Mouse (Mus musculus) spleen, adult 2 months (tissue): Measurements from ENCODE around the gene A930017K11Rik.

Experiments used
- CTCF ChIP-seq: fragments of 200-500 bp; IDR thresholded peaks from 2 replicates; pipeline ENCODE4 v1.5.1; 2011; ENCODE audit warnings: mild to moderate bottlenecking, inconsistent platforms; ENCODE audit not compliant: insufficient read depth, insufficient read length, insufficient replicate concordance; ENCODE audit errors: extremely low read depth
- POLR2A ChIP-seq: fragments of 200-500 bp; IDR thresholded peaks from 2 replicates; pipeline ENCODE4 v1.6.1; 2011; ENCODE audit warnings: low read depth, low read length, inconsistent platforms

- TF ChIP-seq CTCF (no peak), POLR2A (no peak)
Observed at GRCm38 (mm10) chr17:25955736-25956135, 3.4 kb upstream of the A930017K11Rik start.
